Mouse (Mus musculus) limb, embryonic 14.5 days (tissue): Measurements from ENCODE around the gene Cbx5. TPM values are rescaled to one million over a fixed set of nuclear protein-coding genes. Genes with fewer than 3 reads are reported as not detected.

ENCODE experiments used
- ATAC-seq: fragments of 200-750 bp; cut with Nextera tagmentation; 2 replicates; pipeline ENCODE4 v1.8.0; 2017; ENCODE audit warnings: low read depth, moderate number of reproducible peaks, moderate TSS enrichment; ENCODE audit not compliant: low FRiP score
- DNase-seq: peaks from one replicate; pipeline ENCODE4 v3.0.0-alpha.2; 2015; ENCODE audit warnings: low spot score
- H3K27ac ChIP-seq: fragments of 300-500 bp; sonication (generic); replicated peaks from 2 replicates; pipeline ENCODE4 v1.5.1; 2014; ENCODE audit warnings: low read depth, mild to moderate bottlenecking, low read length, moderate library complexity, mixed read lengths
- H3K27me3 ChIP-seq: fragments of 300-500 bp; sonication (generic); 2 replicates; pipeline ENCODE4 v1.6.1; 2014; ENCODE audit warnings: low read length, mixed read lengths; ENCODE audit not compliant: control insufficient read depth, insufficient read depth
- H3K36me3 ChIP-seq: fragments of 300-500 bp; sonication (generic); 2 replicates; pipeline ENCODE4 v1.6.1; 2014; ENCODE audit warnings: mild to moderate bottlenecking, low read length, moderate library complexity, mixed read lengths; ENCODE audit not compliant: control insufficient read depth, insufficient read depth
- H3K4me1 ChIP-seq: fragments of 300-500 bp; sonication (generic); 2 replicates; pipeline ENCODE4 v1.6.1; 2014; ENCODE audit warnings: antibody characterized with exemption, low read length, mixed read lengths; ENCODE audit not compliant: control insufficient read depth, insufficient read depth
- H3K4me2 ChIP-seq: fragments of 300-500 bp; sonication (generic); replicated peaks from 2 replicates; pipeline ENCODE4 v1.6.1; 2014; ENCODE audit warnings: low read depth, mild to moderate bottlenecking, low read length, moderate library complexity; ENCODE audit not compliant: severe bottlenecking
- H3K4me3 ChIP-seq: fragments of 300-500 bp; sonication (generic); replicated peaks from 2 replicates; pipeline ENCODE4 v1.5.1; 2014; ENCODE audit warnings: low read length
- H3K9ac ChIP-seq: fragments of 300-500 bp; sonication (generic); 2 replicates; pipeline ENCODE4 v1.6.1; 2014; ENCODE audit warnings: mild to moderate bottlenecking, low read depth, low read length, moderate library complexity; ENCODE audit not compliant: severe bottlenecking
- H3K9me3 ChIP-seq: fragments of 300-500 bp; sonication (generic); 2 replicates; pipeline ENCODE4 v1.6.1; 2016; ENCODE audit warnings: low read length; ENCODE audit not compliant: control insufficient read depth
- POLR2A ChIP-seq: fragments of 200-500 bp; IDR thresholded peaks from 2 replicates; pipeline ENCODE4 v1.8.0; 2012; ENCODE audit warnings: inconsistent platforms, mild to moderate bottlenecking, moderate library complexity, borderline replicate concordance; ENCODE audit not compliant: insufficient read depth, insufficient read length; ENCODE audit errors: extremely low read depth
- WGBS: fragments of 180-500 bp; shearing (Covaris S2); extraction: QIAGEN DNeasy Blood & Tissue Kit; methylation state at CpG from one replicate; pipeline ENCODE4 v1.1.7; 2014; 5-methylcytosine and 5-hydroxymethylcytosine counted together
- polyA plus RNA-seq, 2 experiments: library from polyadenylated mRNA; depleted of rRNA in 1 of 2; stranded (reverse) in 1 of 2; unstranded in 1 of 2; fragments of >200 nt; fragmentation: Nextera tagmentation in 1 of 2; extraction: Ambion mirVana in 1 of 2; gene quantifications; 2 replicates each; pipeline versions ENCODE4 v1.2.1 to v1.2.3; 2012 to 2014

The Cbx5 gene
- polyA plus RNA-seq, 2 experiments, result 78.3 to 122 TPM

GRCm38 (mm10) chr15:103172537-103172936 lies 67.1 kb downstream of the Cbx5 start:
- WGBS, result 3% methylated on average over 10 of the region's 10 CpGs
- no peak overlapping the region for H3K9ac ChIP-seq
- H3K9me3 ChIP-seq, result no peaks in the 10 kb centered on the region
- no peak overlapping the region for H3K4me3 ChIP-seq
- DNase-seq (peak; percentile 79), ATAC-seq (no peak; the same call in 1 of the 2 replicates)
- TF ChIP-seq POLR2A, result no peak
- no peak overlapping the region for H3K4me2 ChIP-seq
- H3K4me1 ChIP-seq, result peaks cover 17% of the 10 kb centered on the region
- no peak overlapping the region for H3K27ac ChIP-seq
- peaks cover 96% of the 10 kb centered on the region for H3K27me3 ChIP-seq
- no peaks in the 10 kb centered on the region for H3K36me3 ChIP-seq

GRCm38 (mm10) chr15:103171276-103171675 lies 68.3 kb downstream of the Cbx5 start:
- ATAC-seq, result no peak
- TF ChIP-seq POLR2A, result no peak
- H3K36me3 ChIP-seq, result no peaks in the 10 kb centered on the region
- H3K27ac ChIP-seq, result no peak overlapping the region
- no peak overlapping the region for H3K4me3 ChIP-seq
- H3K4me1 ChIP-seq, result peaks cover 12% of the 10 kb centered on the region
- H3K27me3 ChIP-seq, result peaks cover 99% of the 10 kb centered on the region
- WGBS, result 17% methylated on average over 8 of the region's 8 CpGs
- H3K9ac ChIP-seq, result no peak overlapping the region
- H3K4me2 ChIP-seq, result no peak overlapping the region
- H3K9me3 ChIP-seq, result no peaks in the 10 kb centered on the region
- DNase-seq, result no peak

- Histone ChIP-seq H3K4me3 (peak overlapping the region; percentile 40), H3K36me3 (no peaks in the 10 kb centered on the region), H3K27me3 (peaks cover 96% of the 10 kb centered on the region), H3K4me2 (peak overlapping the region; percentile 82; the same call in 1 of the 2 replicates), H3K27ac (peak overlapping the region; percentile 52; the same call in 1 of the 2 replicates), H3K4me1 (peaks cover 12% of the 10 kb centered on the region), H3K9me3 (no peaks in the 10 kb centered on the region), H3K9ac (0 out of 2 replicates have a peak overlapping the region, but pooled peaks have one; percentile 18)
- TF ChIP-seq POLR2A, result no peak
- no peak for DNase-seq
- 10% methylated on average over 10 of the region's 16 CpGs for WGBS
- ATAC-seq, result 0 out of 2 replicates have a peak, but pooled peaks have one; percentile 16
Measured at GRCm38 (mm10) chr15:103170316-103170679, 69.3 kb downstream of the Cbx5 start.

- H3K27ac ChIP-seq, result peak overlapping the region; percentile 52; the same call in 1 of the 2 replicates
Measured at GRCm38 (mm10) chr15:103169612-103170315, 69.9 kb downstream of the Cbx5 start.

GRCm38 (mm10) chr15:103168801-103169611 lies 70.6 kb downstream of the Cbx5 start:
- WGBS, result under 1% methylated on average over 61 of the region's 63 CpGs
- H3K27ac ChIP-seq, result no peak overlapping the region
- H3K9me3 ChIP-seq, result no peaks in the 10 kb centered on the region
- H3K4me3 ChIP-seq, result peak overlapping the region; percentile 40
- TF ChIP-seq POLR2A, result no peak
- no peaks in the 10 kb centered on the region for H3K36me3 ChIP-seq
- peak overlapping the region; percentile 44; the same call in 1 of the 2 replicates for H3K9ac ChIP-seq
- ATAC-seq (peak; percentile 27; the same call in 1 of the 2 replicates), DNase-seq (peak; percentile 59)
- H3K4me2 ChIP-seq, result peak overlapping the region; percentile 82
- peaks cover 85% of the 10 kb centered on the region for H3K27me3 ChIP-seq
- peaks cover 12% of the 10 kb centered on the region for H3K4me1 ChIP-seq

More at GRCm38 (mm10) chr15:103169612-103170315, 69.9 kb downstream of the Cbx5 start:
- Histone ChIP-seq H3K27me3 (peaks cover 92% of the 10 kb centered on the region), H3K4me1 (peaks cover 12% of the 10 kb centered on the region), H3K4me2 (peak overlapping the region; percentile 82), H3K9ac (0 out of 2 replicates have a peak overlapping the region, but pooled peaks have one; percentile 18), H3K36me3 (no peaks in the 10 kb centered on the region), H3K4me3 (peak overlapping the region; percentile 40), H3K9me3 (no peaks in the 10 kb centered on the region)
- 5% methylated on average over 25 of the region's 26 CpGs for WGBS
- ATAC-seq (peak; percentile 58; the same call in 1 of the 2 replicates), DNase-seq (peak; percentile 55)
- no peak for TF ChIP-seq POLR2A
